Mouse (Mus musculus) liver, adult 2 months (tissue): Measurements from ENCODE around the gene Eif2d.

Experiments used
- CTCF ChIP-seq: fragments of 200-500 bp; IDR thresholded peaks from 2 replicates; pipeline ENCODE4 v1.5.1; 2011; ENCODE audit warnings: low read depth, low read length, control low read depth
- POLR2A ChIP-seq: fragments of 200-500 bp; IDR thresholded peaks from 2 replicates; pipeline ENCODE4 v1.6.1; 2011; ENCODE audit warnings: low read length, control low read depth; ENCODE audit not compliant: insufficient read depth; ENCODE audit errors: extremely low read depth

DNA sequence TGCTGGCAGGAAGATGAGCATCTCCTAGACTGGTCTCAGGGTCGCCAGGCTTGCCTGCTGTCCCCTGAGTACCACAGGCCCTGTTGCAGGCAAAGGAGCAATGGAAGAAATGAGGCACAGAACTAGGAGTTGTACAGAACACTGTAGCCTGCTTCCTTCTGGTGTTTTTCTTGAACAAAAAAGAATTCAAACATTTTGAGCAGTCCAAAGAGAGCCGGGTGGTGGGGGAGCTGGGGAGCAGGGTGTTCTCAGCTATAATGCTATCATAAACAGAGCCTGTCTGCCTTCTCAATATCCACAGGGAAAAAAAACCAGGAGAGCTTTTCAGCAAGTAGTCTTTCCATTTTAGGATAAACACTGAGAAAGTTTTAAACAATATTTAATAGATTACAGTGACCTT lies 43.1 kb downstream of the Eif2d start:
- no peak for TF ChIP-seq POLR2A
- TF ChIP-seq CTCF: no peak
